Mouse (Mus musculus) right cerebral cortex, adult 2 months (tissue): ENCODE data around the gene 3110040N11Rik.
"Not testable (repeated sequence)": the region's sequence is repeated elsewhere in the genome, so short reads cannot be mapped to it uniquely, and the experiment has no call there.

Source experiments
- DNase-seq, 2 experiments: peaks; one replicate each; pipeline ENCODE4 v3.0.0; 2021 to 2022; ENCODE audit warnings: low spot score in 2 of 2

Gene 3110040N11Rik

GRCm38 (mm10) chr7:81789095-81789757 lies at the start of gene 3110040N11Rik:
Gene 3110040N11Rik (minus strand): TSS chr7:81789478.
- peak; percentile 79 to 86 for DNase-seq

- not testable (repeated sequence) for DNase-seq
Measured at GRCm38 (mm10) chr7:81837771-81838170, 48.5 kb upstream of the 3110040N11Rik start.

GRCm38 (mm10) chr7:81835430-81835829 lies 46.2 kb upstream of the 3110040N11Rik start:
- no peak for DNase-seq

GRCm38 (mm10) chr7:81834847-81835246 lies 45.6 kb upstream of the 3110040N11Rik start:
- DNase-seq: no peak

GRCm38 (mm10) chr7:81829379-81829894 lies 40.2 kb upstream of the 3110040N11Rik start, which contains the start of gene Btbd1:
Gene Btbd1 (minus strand): TSS chr7:81829431.
- DNase-seq: peak; percentile 73 to 78

DNA sequence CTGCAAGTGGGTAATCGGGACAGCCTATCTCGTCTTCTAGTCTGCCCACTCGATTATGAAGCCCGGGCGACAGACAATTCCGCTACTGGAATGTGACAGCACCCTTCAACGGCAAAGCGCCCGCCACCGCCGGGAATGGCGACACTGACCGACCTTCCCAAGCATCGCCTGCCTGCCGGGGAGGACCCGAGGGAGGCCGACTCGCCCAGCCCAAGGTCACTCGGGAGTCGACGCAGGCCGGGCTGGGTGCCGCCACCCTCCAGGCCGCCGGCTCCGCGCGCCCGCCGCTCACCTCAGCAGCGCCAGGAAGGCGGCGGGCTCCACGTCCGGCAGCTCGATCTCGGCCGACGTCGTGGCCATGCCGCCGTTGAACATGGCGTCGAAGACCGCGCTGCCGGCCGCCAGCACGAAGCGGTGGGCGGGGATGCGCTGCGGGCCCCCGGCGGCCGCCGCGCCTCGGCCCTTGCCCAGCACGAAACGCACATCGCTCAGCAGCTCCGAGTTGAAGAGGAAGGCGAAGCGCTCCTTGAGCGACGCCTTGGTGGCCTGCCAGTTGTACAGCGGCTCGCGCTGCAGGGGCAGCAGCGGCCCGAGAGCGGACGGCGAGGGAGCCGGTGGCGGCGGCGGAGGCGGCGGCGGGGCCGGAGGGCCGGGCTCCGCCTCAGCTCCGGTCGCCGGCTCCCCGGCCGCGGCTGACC lies 39.6 kb upstream of the 3110040N11Rik start:
- peak; percentile 43 to 57 for DNase-seq

GRCm38 (mm10) chr7:81827806-81828667 lies 38.8 kb upstream of the 3110040N11Rik start:
- DNase-seq: peak in 1 of 2 experiments; percentile 50

DNA sequence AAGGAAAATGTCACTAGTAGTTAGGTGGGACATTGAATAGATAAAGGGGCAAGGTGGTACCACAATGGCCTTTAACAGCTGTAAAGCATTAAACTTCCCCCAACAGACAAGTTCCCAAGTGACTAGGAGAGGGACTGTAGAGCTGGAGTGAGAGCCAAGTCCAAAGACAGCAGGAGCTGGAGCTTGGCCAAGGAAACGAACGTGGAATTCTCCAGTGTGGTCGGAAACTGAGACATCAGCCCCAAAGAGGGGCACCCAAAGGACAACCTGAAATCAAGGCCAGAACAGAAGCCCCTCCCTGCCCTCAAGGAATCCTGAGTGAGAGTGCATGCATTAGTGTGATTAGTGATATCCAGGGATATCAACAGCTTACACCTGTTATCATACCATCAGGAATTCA lies 36.1 kb upstream of the 3110040N11Rik start:
- DNase-seq: no peak

DNA sequence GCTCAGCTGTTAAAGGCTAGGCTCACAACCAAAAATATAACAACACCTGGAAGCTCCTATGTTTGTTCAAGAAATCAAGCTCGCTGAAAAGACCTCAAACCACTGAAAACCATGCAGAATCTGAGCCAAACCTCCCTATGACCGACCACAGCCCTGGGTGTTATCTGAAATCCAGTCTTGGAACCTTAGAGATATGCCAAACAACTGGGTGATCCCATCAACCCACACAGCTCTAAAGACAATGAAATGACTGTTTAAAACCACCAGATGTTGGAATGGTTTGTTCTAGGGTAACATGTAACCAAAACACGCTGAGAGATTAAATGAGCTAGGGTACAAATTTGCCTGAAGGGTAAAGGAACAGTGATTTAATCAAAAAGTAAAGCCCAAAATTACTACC lies 35.6 kb upstream of the 3110040N11Rik start:
- no peak for DNase-seq

- no peak for DNase-seq
Measured at GRCm38 (mm10) chr7:81806067-81806466, 16.8 kb upstream of the 3110040N11Rik start.

- no peak for DNase-seq
Measured at GRCm38 (mm10) chr7:81788536-81788935, 742 bp downstream of the 3110040N11Rik start.

GRCm38 (mm10) chr7:81777667-81778218 lies 11.5 kb downstream of the 3110040N11Rik start:
- DNase-seq: no peak

DNA sequence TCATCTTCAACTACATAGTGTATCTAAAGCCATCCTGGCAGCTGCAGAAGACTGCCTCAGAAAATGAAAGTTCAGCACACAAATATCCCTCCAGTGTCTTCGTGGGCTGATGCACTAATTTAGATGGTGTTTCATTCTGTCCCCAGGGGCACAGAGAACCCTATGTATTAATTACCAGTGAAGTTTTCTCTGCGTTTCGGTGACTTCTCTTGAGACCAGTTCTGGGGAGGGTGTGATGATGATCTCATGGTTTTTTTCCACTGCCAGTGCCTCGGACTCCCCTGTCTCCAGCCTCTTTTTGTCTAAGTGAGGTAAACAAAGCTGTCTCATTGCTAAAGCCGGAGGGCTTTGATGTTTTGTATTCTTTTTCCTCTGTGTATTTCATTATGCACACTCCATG lies 14.0 kb downstream of the 3110040N11Rik start:
- DNase-seq: no peak

DNA sequence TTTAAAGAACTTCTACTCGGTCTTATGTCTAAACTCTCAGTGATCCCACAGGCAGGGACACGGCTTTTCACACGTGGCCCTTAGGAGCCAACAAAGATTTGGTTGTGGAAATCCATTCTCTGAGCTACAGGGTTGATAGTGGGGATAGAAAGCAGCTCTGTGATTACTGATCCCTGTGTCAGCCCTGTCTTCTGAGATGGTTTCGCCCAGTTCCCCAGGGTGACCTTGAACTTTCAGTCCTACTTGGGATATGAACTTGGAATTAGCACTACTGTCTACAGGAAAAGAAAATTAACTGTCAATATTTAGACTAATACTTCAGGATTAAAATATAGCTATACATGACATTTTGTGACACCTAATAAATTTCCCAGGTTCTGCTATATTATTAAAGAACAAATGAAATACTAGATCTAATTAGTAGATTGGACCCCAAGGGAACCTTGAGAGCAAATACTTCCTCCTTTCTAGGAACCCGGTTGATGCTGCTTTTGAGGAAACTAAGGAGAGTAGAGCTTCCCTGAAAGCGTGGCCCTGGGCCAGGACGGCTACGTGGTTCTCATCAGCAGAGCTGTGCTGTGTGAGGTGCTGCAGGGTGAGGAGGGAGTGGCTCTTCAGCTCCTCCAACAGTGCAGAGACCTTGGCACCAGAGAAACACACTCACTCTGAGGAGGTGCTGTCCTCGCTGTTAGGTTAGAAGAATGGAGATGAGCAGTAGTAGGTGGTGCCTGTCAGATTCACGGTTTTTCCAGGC lies 16.3 kb downstream of the 3110040N11Rik start:
- DNase-seq: no peak

- DNase-seq: no peak
Measured at GRCm38 (mm10) chr7:81763110-81763845, 26.0 kb downstream of the 3110040N11Rik start.

GRCm38 (mm10) chr7:81762180-81763109 lies 26.8 kb downstream of the 3110040N11Rik start, which contains the start of gene Ramac:
Gene Ramac (plus strand): TSS chr7:81762925.
- peak; percentile 84 to 87 for DNase-seq

- no peak for DNase-seq
Measured at GRCm38 (mm10) chr7:81747956-81748355, 41.3 kb downstream of the 3110040N11Rik start.

DNA sequence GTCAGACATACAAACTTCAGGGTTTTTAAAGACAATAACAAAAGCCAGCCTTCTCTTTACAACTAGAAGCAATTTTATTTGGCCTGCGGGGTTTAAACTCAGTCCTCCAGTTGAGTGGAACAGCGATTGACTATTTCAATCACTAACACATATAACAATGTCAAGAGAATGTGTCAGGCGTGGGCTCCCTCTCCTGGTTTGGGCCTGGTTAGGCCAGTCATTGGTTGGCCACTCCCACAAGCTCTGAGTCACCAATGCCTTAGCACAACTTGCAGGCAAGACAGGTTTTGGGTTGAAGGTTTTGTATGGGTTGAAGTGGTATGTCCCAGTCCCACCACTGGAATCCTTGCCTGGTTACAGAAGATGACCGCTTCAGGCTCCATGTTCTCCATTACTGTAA lies 45.1 kb downstream of the 3110040N11Rik start:
- no peak for DNase-seq

GRCm38 (mm10) chr7:81740010-81740409 lies 49.3 kb downstream of the 3110040N11Rik start:
- no peak for DNase-seq
